Mouse (Mus musculus): ENCODE measurements around the gene Pten. TPM values are rescaled to one million over a fixed set of nuclear protein-coding genes. Genes with fewer than 3 reads are reported as not detected.

Pten gene
- polyA plus RNA-seq (2015; fragmentation: Nextera tagmentation; extraction: Ambion mirVana), result 11.1 and 12.4 TPM in 2 replicates

DNA sequence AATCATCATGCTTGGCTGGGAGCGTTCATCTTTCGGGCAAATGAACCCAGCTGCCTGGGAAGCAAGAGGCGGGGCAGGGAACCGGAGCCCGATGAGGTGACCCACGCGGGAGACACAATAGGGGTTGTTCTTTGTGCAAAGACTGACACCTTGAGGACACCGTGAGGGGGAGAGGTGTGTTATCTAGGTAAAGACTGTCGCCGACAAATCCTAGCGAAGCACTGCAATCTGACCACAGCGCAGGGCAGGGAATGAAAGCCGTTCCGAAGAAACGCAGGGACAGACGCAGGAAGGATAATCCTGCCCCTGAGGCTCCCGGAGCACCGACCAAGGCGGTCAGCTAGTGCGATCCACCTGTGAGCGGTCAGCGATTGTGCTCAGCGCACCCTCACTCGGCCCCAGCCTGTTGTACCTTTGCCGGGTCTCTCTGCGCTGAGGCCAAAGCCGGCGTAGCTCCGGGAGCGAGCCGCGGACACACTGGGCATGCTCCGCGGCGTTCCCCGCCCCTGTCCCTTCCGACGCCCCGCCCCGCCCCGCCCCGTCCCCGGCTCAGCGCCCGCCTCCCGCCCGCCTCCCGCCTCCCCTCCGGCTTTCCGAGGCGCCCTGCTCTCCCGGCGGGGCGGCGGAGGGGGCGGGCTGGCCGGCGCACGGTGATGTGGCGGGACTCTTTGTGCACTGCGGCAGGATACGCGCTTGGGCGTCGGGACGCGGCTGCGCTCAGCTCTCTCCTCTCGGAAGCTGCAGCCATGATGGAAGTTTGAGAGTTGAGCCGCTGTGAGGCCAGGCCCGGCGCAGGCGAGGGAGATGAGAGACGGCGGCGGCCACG is at the start of gene Pten:
Pten (plus strand) TSS at position 598 of the 826 bp plus-strand sequence.
- Histone ChIP-seq H3K4me1 (replicated peaks) (peaks cover 35% of the 10 kb centered on the region), H3K4me2 (peak within 1 kb of the TSS; percentile 95), H3K9me3 (no peaks in the 10 kb centered on the region), H3K9ac (peak within 1 kb of the TSS; percentile 99), H3K27ac (peak within 1 kb of the TSS; percentile 99), H3K36me3 (no peaks in the 10 kb centered on the region), H3K27me3 (peaks cover 4% of the 10 kb centered on the region; the same call in 1 of the 2 replicates), H3K4me3 (peak within 1 kb of the TSS; percentile 95)
- peak; percentile 93 for ATAC-seq (ENCODE audit: low FRiP score)
- under 1% methylated on average over 75 of the region's 77 CpGs for WGBS

- Histone ChIP-seq H3K9ac (no peak overlapping the region), H3K9me3 (no peaks in the 10 kb centered on the region), H3K4me2 (no peak overlapping the region), H3K4me1 (replicated peaks) (peaks cover 28% of the 10 kb centered on the region), H3K36me3 (peaks cover 27% of the 10 kb centered on the region), H3K27ac (no peak overlapping the region), H3K4me3 (no peak overlapping the region), H3K27me3 (no peaks in the 10 kb centered on the region)
- ATAC-seq (ENCODE audit: low FRiP score), result no peak
- 86% methylated on average over 5 of the region's 5 CpGs for WGBS
Observed at GRCm38 (mm10) chr19:32708996-32709395, 48.3 kb upstream of the Pten start.

GRCm38 (mm10) chr19:32710288-32710687 is 47.0 kb upstream of the Pten start:
- no peaks in the 10 kb centered on the region for H3K9me3 ChIP-seq
- H3K4me2 ChIP-seq, result peak overlapping the region; percentile 63; the same call in 1 of the 2 replicates
- peaks cover 15% of the 10 kb centered on the region for H3K36me3 ChIP-seq
- H3K4me1 ChIP-seq (replicated peaks), result peaks cover 28% of the 10 kb centered on the region
- ATAC-seq (ENCODE audit: low FRiP score), result no peak
- 73% methylated on average over 3 of the region's 3 CpGs for WGBS
- H3K4me3 ChIP-seq, result no peak overlapping the region
- no peak overlapping the region for H3K9ac ChIP-seq
- no peaks in the 10 kb centered on the region for H3K27me3 ChIP-seq
- H3K27ac ChIP-seq, result no peak overlapping the region

- WGBS, result under 1% methylated on average over 63 of the region's 63 CpGs
- H3K27me3 ChIP-seq, result no peaks in the 10 kb centered on the region
- H3K9me3 ChIP-seq, result no peaks in the 10 kb centered on the region
- peaks cover 28% of the 10 kb centered on the region for H3K4me1 ChIP-seq (replicated peaks)
- peak overlapping the region; percentile 63 for H3K4me2 ChIP-seq
- ATAC-seq (ENCODE audit: low FRiP score), result peak; percentile 97
- peak overlapping the region; percentile 96 for H3K27ac ChIP-seq
- H3K36me3 ChIP-seq, result no peaks in the 10 kb centered on the region; the same call in 1 of the 2 replicates
- peak overlapping the region; percentile 95 for H3K9ac ChIP-seq
- H3K4me3 ChIP-seq, result peak overlapping the region; percentile 95
Observed at GRCm38 (mm10) chr19:32711761-32712541, 45.3 kb upstream of the Pten start.

- ATAC-seq (ENCODE audit: low FRiP score), result peak; percentile 91
Observed at GRCm38 (mm10) chr19:32712588-32713042, 44.7 kb upstream of the Pten start.

DNA sequence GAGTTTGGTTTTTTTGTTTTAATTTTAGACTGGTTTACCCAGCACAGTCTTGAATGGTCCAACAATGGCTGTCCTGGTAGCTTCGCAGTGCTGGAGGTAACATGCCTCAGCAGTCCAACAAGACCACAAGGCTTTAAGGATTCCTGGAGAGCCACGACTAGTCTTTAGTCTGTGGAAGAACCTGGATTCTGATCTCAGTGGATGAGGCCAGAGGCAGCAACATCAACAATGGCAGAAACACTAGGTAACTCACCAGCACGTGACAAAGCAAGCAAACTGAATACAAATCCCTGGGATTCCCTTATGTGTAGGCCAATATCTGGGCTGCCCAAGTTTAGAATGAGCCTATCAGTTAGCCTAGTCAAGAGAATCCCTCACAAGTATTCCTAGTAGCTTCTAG is 43.8 kb upstream of the Pten start:
- WGBS, result 84% methylated on average over 3 of the region's 3 CpGs
- H3K9ac ChIP-seq, result no peak overlapping the region

More at GRCm38 (mm10) chr19:32712588-32713042, 44.7 kb upstream of the Pten start:
- H3K27ac ChIP-seq, result peak overlapping the region; percentile 96
- H3K27me3 ChIP-seq, result no peaks in the 10 kb centered on the region
- under 1% methylated on average over 11 of the region's 11 CpGs for WGBS
- H3K36me3 ChIP-seq, result no peaks in the 10 kb centered on the region; the same call in 1 of the 2 replicates
- no peaks in the 10 kb centered on the region for H3K9me3 ChIP-seq
- H3K9ac ChIP-seq, result peak overlapping the region; percentile 95
- peak overlapping the region; percentile 63 for H3K4me2 ChIP-seq
- peaks cover 28% of the 10 kb centered on the region for H3K4me1 ChIP-seq (replicated peaks)
- H3K4me3 ChIP-seq, result peak overlapping the region; percentile 95

DNA sequence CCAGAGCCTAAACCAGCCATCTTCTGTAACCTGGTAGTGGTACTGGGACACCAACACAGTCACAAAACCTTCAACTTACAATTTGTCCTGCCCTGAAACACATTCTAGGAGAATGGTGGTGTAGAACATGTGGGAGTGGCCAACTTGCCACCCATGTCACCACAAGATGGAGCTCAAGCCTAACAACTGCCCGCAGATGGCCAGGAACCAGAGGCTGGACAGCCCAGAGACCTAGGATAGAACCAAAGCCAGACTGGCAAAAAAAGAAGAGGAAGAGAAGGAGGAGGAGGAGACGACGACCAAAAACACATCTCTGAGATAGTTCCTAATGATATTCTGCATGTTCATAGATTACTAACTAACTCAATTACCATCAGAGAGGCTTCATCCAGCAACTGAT is 42.1 kb upstream of the Pten start:
- ATAC-seq (ENCODE audit: low FRiP score), result no peak
- Histone ChIP-seq H3K9ac (no peak overlapping the region), H3K9me3 (no peaks in the 10 kb centered on the region), H3K4me1 (replicated peaks) (peaks cover 22% of the 10 kb centered on the region), H3K4me3 (no peak overlapping the region), H3K4me2 (no peak overlapping the region), H3K36me3 (no peaks in the 10 kb centered on the region), H3K27me3 (no peaks in the 10 kb centered on the region), H3K27ac (no peak overlapping the region)
- 7% methylated on average over 3 of the region's 3 CpGs for WGBS

More for the DNA sequence above, 43.8 kb upstream of the Pten start:
- Histone ChIP-seq H3K4me3 (no peak overlapping the region), H3K9me3 (no peaks in the 10 kb centered on the region), H3K27ac (peak overlapping the region; percentile 96), H3K27me3 (no peaks in the 10 kb centered on the region), H3K4me1 (replicated peaks) (peaks cover 28% of the 10 kb centered on the region), H3K4me2 (peak overlapping the region; percentile 63; the same call in 1 of the 2 replicates), H3K36me3 (no peaks in the 10 kb centered on the region; the same call in 1 of the 2 replicates)
- no peak for ATAC-seq (ENCODE audit: low FRiP score)

DNA sequence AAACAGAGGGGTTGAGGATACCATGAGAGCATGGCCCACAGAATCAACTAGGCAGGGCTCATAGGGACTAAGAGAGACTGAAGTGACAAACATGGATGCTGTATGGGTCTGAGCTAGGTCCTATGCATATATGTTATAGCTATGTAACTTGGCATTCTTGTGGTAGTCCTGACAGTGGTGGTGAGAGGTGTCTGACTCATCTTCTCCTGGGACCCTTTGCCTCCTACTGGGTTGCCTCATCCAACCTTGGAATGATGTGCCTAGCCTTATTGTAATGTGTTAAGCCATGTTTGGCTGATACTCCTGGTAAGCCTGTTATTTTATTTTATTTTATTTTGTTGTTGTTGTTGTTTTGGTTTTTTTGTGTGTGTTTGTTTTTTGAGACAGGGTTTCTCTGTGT is 41.6 kb upstream of the Pten start:
- ATAC-seq (ENCODE audit: low FRiP score), result no peak
- Histone ChIP-seq H3K9ac (no peak overlapping the region), H3K36me3 (no peaks in the 10 kb centered on the region), H3K4me1 (replicated peaks) (peaks cover 18% of the 10 kb centered on the region), H3K27ac (no peak overlapping the region), H3K9me3 (no peaks in the 10 kb centered on the region), H3K27me3 (no peaks in the 10 kb centered on the region), H3K4me2 (no peak overlapping the region), H3K4me3 (no peak overlapping the region)

- H3K4me1 ChIP-seq (replicated peaks), result peaks cover 11% of the 10 kb centered on the region
- no peak for ATAC-seq (ENCODE audit: low FRiP score)
- no peaks in the 10 kb centered on the region for H3K36me3 ChIP-seq
- no peak overlapping the region for H3K27ac ChIP-seq
- no peak overlapping the region for H3K4me3 ChIP-seq
- H3K9me3 ChIP-seq, result no peaks in the 10 kb centered on the region
- H3K27me3 ChIP-seq, result no peaks in the 10 kb centered on the region
- WGBS, result 70% methylated on average over 3 of the region's 3 CpGs
- H3K9ac ChIP-seq, result no peak overlapping the region
- no peak overlapping the region for H3K4me2 ChIP-seq
Observed at GRCm38 (mm10) chr19:32717590-32717989, 39.7 kb upstream of the Pten start.

- Histone ChIP-seq H3K4me2 (no peak overlapping the region), H3K27me3 (no peaks in the 10 kb centered on the region), H3K4me1 (replicated peaks) (no peaks in the 10 kb centered on the region), H3K27ac (no peak overlapping the region), H3K4me3 (no peak overlapping the region), H3K36me3 (no peaks in the 10 kb centered on the region), H3K9ac (no peak overlapping the region), H3K9me3 (no peaks in the 10 kb centered on the region)
- no peak for ATAC-seq (ENCODE audit: low FRiP score)
- 92% methylated on average over 1 of the region's 1 CpGs for WGBS
Observed at GRCm38 (mm10) chr19:32720319-32720718, 37.0 kb upstream of the Pten start.

DNA sequence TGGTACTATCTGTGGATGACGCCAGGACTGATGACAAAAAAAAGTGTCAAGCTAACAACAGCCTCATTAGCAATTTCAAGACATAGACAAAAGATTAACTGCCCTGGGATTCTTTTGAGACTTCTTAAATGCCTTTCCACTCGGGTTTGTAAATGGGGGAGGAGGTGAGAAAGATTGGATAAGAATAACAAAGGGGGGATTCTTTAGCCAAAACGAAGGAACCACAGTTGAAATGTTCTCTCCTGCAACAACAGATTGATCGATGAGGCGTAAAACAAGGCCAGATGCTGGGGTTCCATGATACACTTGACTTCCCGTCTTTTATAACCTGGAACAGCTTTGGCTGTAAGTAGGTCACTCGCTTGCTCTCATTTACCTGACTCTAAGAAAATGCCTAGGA is 33.5 kb upstream of the Pten start:
- WGBS, result 11% methylated on average over 7 of the region's 7 CpGs

More for the DNA sequence above, 33.5 kb upstream of the Pten start:
- no peak overlapping the region for H3K4me2 ChIP-seq
- no peak for ATAC-seq (ENCODE audit: low FRiP score)
- H3K4me1 ChIP-seq (replicated peaks), result peaks cover 14% of the 10 kb centered on the region
- no peak overlapping the region for H3K27ac ChIP-seq
- H3K36me3 ChIP-seq, result no peaks in the 10 kb centered on the region
- no peak overlapping the region for H3K9ac ChIP-seq
- 0 out of 2 replicates have a peak, but pooled peaks cover under 1% of the 10 kb centered on the region for H3K27me3 ChIP-seq
- no peaks in the 10 kb centered on the region for H3K9me3 ChIP-seq
- no peak overlapping the region for H3K4me3 ChIP-seq
